ENCODE assay signal across 8 mouse cellular contexts in genomic region chr9:61914917-61915300, GRCm38 (mm10). TPM values are rescaled to one million over a fixed set of nuclear protein-coding genes. Genes with fewer than 3 reads are reported as not detected.
DNase-seq lines count a peak whose midpoint lies in the region; ATAC-seq and TF ChIP-seq lines count a peak whose summit lies in the region.

No protein-coding gene starts in this region.

- dilution Hi-C loops in CH12.LX (cut with MboI; ENCODE audit: extremely low pct_ligation_motif_present, extremely low pct_unique_long_range_greater_than_20kb, low sequenced_read_pairs): no loop called here

- TF ChIP-seq EP300 in CH12.LX (IDR thresholded peaks at IDR 0.05; ENCODE audit: low read length): no peak

- TF ChIP-seq RAD21 in CH12.LX (IDR thresholded peaks at IDR 0.05; ENCODE audit: low read depth, low read length): no peak

- H3K4me3 ChIP-seq in heart, embryonic 10.5 days: peak overlapping the region; percentile 93
- H3K4me3 ChIP-seq in CH12.LX (replicated peaks in 1 of 3; ENCODE audit: low read depth in 2 of 3, low read length in 2 of 3, poor library complexity in 1 of 3): peak overlapping the region; percentile 70 to 95 (median 78)
- H3K4me3 ChIP-seq in forebrain, postnatal 0 days (ENCODE audit: low read depth, low read length): peak overlapping the region; percentile 78
- peak overlapping the region; percentile 89 for H3K4me3 ChIP-seq in lung, embryonic 16.5 days (ENCODE audit: low read length)

- no peaks in the 10 kb centered on the region for H3K9me3 ChIP-seq in heart, embryonic 10.5 days
- H3K9me3 ChIP-seq in CH12.LX (replicated peaks; ENCODE audit: low read length): no peaks in the 10 kb centered on the region
- H3K9me3 ChIP-seq in forebrain, postnatal 0 days (ENCODE audit: low read length): no peaks in the 10 kb centered on the region
- H3K9me3 ChIP-seq in lung, embryonic 16.5 days (ENCODE audit: control insufficient read depth, low read length): no peaks in the 10 kb centered on the region

- peak overlapping the region; percentile 87 for H3K9ac ChIP-seq in CH12.LX (ENCODE audit: insufficient read depth, low read depth)
- peak overlapping the region; percentile 75 for H3K9ac ChIP-seq in forebrain, postnatal 0 days
- H3K9ac ChIP-seq in lung, embryonic 16.5 days (ENCODE audit: low read length): peak overlapping the region; percentile 73

- peak overlapping the region; percentile 63 for H3K4me2 ChIP-seq in CH12.LX (ENCODE audit: insufficient read depth, low read depth, poor library complexity, severe bottlenecking)
- peak overlapping the region; percentile 71 for H3K4me2 ChIP-seq in forebrain, postnatal 0 days (ENCODE audit: low read depth)
- peak overlapping the region; percentile 75 for H3K4me2 ChIP-seq in lung, embryonic 16.5 days (ENCODE audit: low read depth, low read length)

- in situ Hi-C loops in CH12.LX (cut with MboI; ENCODE audit: low pct_ligation_motif_present, low pct_unique_long_range_greater_than_20kb, low sequenced_read_pairs): no loop called here

- H3K27ac ChIP-seq in heart, embryonic 10.5 days: peak overlapping the region; percentile 91
- peak overlapping the region; percentile 93 for H3K27ac ChIP-seq in CH12.LX (ENCODE audit: insufficient read depth, low read depth)
- H3K27ac ChIP-seq in forebrain, postnatal 0 days (ENCODE audit: low read depth, low read length): peak overlapping the region; percentile 93
- peak overlapping the region; percentile 98 for H3K27ac ChIP-seq in lung, embryonic 16.5 days (ENCODE audit: low read length)

- H3K79me2 ChIP-seq in CH12.LX (replicated peaks; ENCODE audit: control insufficient read depth, extremely low read depth, insufficient read depth, poor library complexity, severe bottlenecking): peaks cover 10% of the 10 kb centered on the region

- no peaks in the 10 kb centered on the region for H3K27me3 ChIP-seq in heart, embryonic 10.5 days (ENCODE audit: insufficient read depth, poor library complexity, severe bottlenecking)
- H3K27me3 ChIP-seq in CH12.LX (replicated peaks): no peaks in the 10 kb centered on the region
- H3K27me3 ChIP-seq in forebrain, postnatal 0 days (ENCODE audit: insufficient read depth, low read length): no peaks in the 10 kb centered on the region
- no peaks in the 10 kb centered on the region for H3K27me3 ChIP-seq in lung, embryonic 16.5 days (ENCODE audit: control insufficient read depth, insufficient read depth, low read depth, low read length)

- no peak for TF ChIP-seq POLR2A in CH12.LX (IDR thresholded peaks at IDR 0.05; ENCODE audit: low read depth, low read length)

- 3% methylated on average over 13 of the region's 13 CpGs for WGBS in heart, embryonic 10.5 days
- WGBS in forebrain, postnatal 0 days: 3% methylated on average over 13 of the region's 13 CpGs
- WGBS in lung, embryonic 16.5 days: 1% methylated on average over 13 of the region's 13 CpGs

- no peak for TF ChIP-seq CTCF in CH12.LX (conservative IDR thresholded peaks at IDR 0.05 in 1 of 2, IDR thresholded peaks at IDR 0.05 in 1 of 2; ENCODE audit: low read depth in 2 of 2, low read length in 2 of 2)
- no peak for TF ChIP-seq CTCF in forebrain, postnatal 0 days (IDR thresholded peaks at IDR 0.05; ENCODE audit: low read depth)

- H3K4me1 ChIP-seq in heart, embryonic 10.5 days: peaks cover 20% of the 10 kb centered on the region
- peaks cover 7 to 32% of the 10 kb centered on the region in 2 experiments; a peak in 3 of 4 replicates for H3K4me1 ChIP-seq in CH12.LX (ENCODE audit: control insufficient read depth in 1 of 2, insufficient read depth in 2 of 2)
- H3K4me1 ChIP-seq in forebrain, postnatal 0 days (ENCODE audit: insufficient read depth): peaks cover 6% of the 10 kb centered on the region
- H3K4me1 ChIP-seq in lung, embryonic 16.5 days (replicated peaks; ENCODE audit: control insufficient read depth, insufficient read depth, low read length): peaks cover 9% of the 10 kb centered on the region

- peaks cover 55% of the 10 kb centered on the region for H3K36me3 ChIP-seq in heart, embryonic 10.5 days
- H3K36me3 ChIP-seq in CH12.LX (replicated peaks in 1 of 2; ENCODE audit: control insufficient read depth in 1 of 2, insufficient read depth in 1 of 2, low read length in 1 of 2): peaks cover 55 to 74% of the 10 kb centered on the region in 2 experiments
- H3K36me3 ChIP-seq in forebrain, postnatal 0 days (ENCODE audit: insufficient read depth): peaks cover 24% of the 10 kb centered on the region
- peaks cover 39% of the 10 kb centered on the region for H3K36me3 ChIP-seq in lung, embryonic 16.5 days (ENCODE audit: control insufficient read depth, insufficient read depth, low read length)

- no peak for DNase-seq in heart, embryonic 10.5 days (ENCODE audit: low spot score)
- no peak for DNase-seq in heart, adult 9 months (ENCODE audit: low spot score in 2 of 2)
- no peak for DNase-seq in CH12.LX (ENCODE audit: extremely low read depth)
- DNase-seq in forebrain, postnatal 0 days: no peak
- no peak for DNase-seq in retina, postnatal 1 day
- no peak for DNase-seq in urinary bladder, adult 2 months (ENCODE audit: low spot score)
- DNase-seq in right cerebral cortex, postnatal 10 days (ENCODE audit: low spot score in 2 of 2): no peak

- no peak for ATAC-seq in forebrain, postnatal 0 days
- ATAC-seq in lung, embryonic 16.5 days (ENCODE audit: low read depth): peak; percentile 20; the same call in 1 of the 2 replicates

TF ChIP-seq in CH12.LX, 34 proteins besides CTCF, POLR2A, EP300 and RAD21:
- peak; percentile 30; the same call in 1 of the 2 replicates for TF ChIP-seq BHLHE40 (IDR thresholded peaks at IDR 0.05; ENCODE audit: low read depth, low read length)
- TF ChIP-seq IRF4 (IDR thresholded peaks at IDR 0.05; ENCODE audit: low read depth, low read length): no peak

RNA-seq across cellular contexts. Expression of gene Rplp1, which starts 0.6 kb away (rescaled TPM):
- polyA plus RNA-seq in heart, embryonic 10.5 days (2016; fragmentation: Nextera tagmentation; extraction: Ambion mirVana): 900 and 968 TPM in 2 replicates
- 12,233 and 13,782 TPM in 2 replicates for total RNA-seq in CH12.LX (2012; rRNA removed)
- total RNA-seq in CH12.LX (2014; rRNA removed): 6,472 and 7,835 TPM in 2 replicates
- 4,797 and 6,276 TPM in 2 replicates for polyA plus RNA-seq in CH12.LX (2012; ENCODE audit: insufficient read length, low read depth)
- total RNA-seq in forebrain, postnatal 0 days (2014; rRNA removed): 3,281 and 3,879 TPM in 2 replicates
- 995 and 1,414 TPM in 2 replicates for polyA plus RNA-seq in forebrain, postnatal 0 days (2015; fragmentation: Nextera tagmentation; extraction: Ambion mirVana)
- polyA plus RNA-seq in lung, embryonic 16.5 days (2015; fragmentation: Nextera tagmentation; extraction: Ambion mirVana): 1,274 and 1,299 TPM in 2 replicates
- 6,512 and 6,766 TPM in 2 replicates for polyA plus RNA-seq in urinary bladder, adult 2 months (2012; rRNA removed)

RNA-seq across cellular contexts. Expression of gene Kif23, which starts 31.7 kb away (rescaled TPM):
- polyA plus RNA-seq in heart, embryonic 10.5 days (2016; fragmentation: Nextera tagmentation; extraction: Ambion mirVana): 105 and 112 TPM in 2 replicates
- 50.6 and 71.5 TPM in 2 replicates for total RNA-seq in CH12.LX (2012; rRNA removed)
- 87.3 and 96.2 TPM in 2 replicates for total RNA-seq in CH12.LX (2014; rRNA removed)
- polyA plus RNA-seq in CH12.LX (2012; ENCODE audit: insufficient read length, low read depth): 125 and 133 TPM in 2 replicates
- total RNA-seq in forebrain, postnatal 0 days (2014; rRNA removed): 6.7 and 8.1 TPM in 2 replicates
- 8.2 and 8.3 TPM in 2 replicates for polyA plus RNA-seq in forebrain, postnatal 0 days (2015; fragmentation: Nextera tagmentation; extraction: Ambion mirVana)
- 138 and 146 TPM in 2 replicates for polyA plus RNA-seq in lung, embryonic 16.5 days (2015; fragmentation: Nextera tagmentation; extraction: Ambion mirVana)
- 12.8 and 13.4 TPM in 2 replicates for polyA plus RNA-seq in urinary bladder, adult 2 months (2012; rRNA removed)
